Mouse (Mus musculus) embryonic facial prominence, embryonic 10.5 days (tissue): Measurements from ENCODE around the gene Il17rc. TPM values are rescaled to one million over a fixed set of nuclear protein-coding genes. Genes with fewer than 3 reads are reported as not detected.

Experiments used
- DNase-seq: peaks from one replicate; pipeline ENCODE4 v3.0.0-alpha.2; 2017; ENCODE audit warnings: low spot score
- H3K27ac ChIP-seq: fragments of 300-500 bp; sonication (generic); replicated peaks from 2 replicates; pipeline ENCODE4 v1.5.1; 2016; ENCODE audit warnings: mild to moderate bottlenecking
- H3K27me3 ChIP-seq: fragments of 300-500 bp; sonication (generic); replicated peaks from 2 replicates; pipeline ENCODE4 v1.6.1; 2016; ENCODE audit warnings: low read depth, mild to moderate bottlenecking; ENCODE audit not compliant: poor library complexity, severe bottlenecking
- H3K36me3 ChIP-seq: fragments of 300-500 bp; sonication (generic); replicated peaks from 2 replicates; pipeline ENCODE4 v1.6.1; 2016; ENCODE audit warnings: mild to moderate bottlenecking, moderate library complexity
- H3K4me1 ChIP-seq: fragments of 300-500 bp; sonication (generic); 2 replicates; pipeline ENCODE4 v1.6.1; 2016
- H3K4me3 ChIP-seq: fragments of 300-500 bp; sonication (generic); 2 replicates; pipeline ENCODE4 v1.5.1; 2016; ENCODE audit warnings: mild to moderate bottlenecking, moderate library complexity
- H3K9me3 ChIP-seq: fragments of 300-500 bp; sonication (generic); 2 replicates; pipeline ENCODE4 v1.6.1; 2016; ENCODE audit warnings: mild to moderate bottlenecking
- WGBS: fragments of 180-500 bp; shearing (Covaris S2); methylation state at CpG from one replicate; pipeline ENCODE4 v1.1.7; 2016; 5-methylcytosine and 5-hydroxymethylcytosine counted together
- microRNA-seq: library from miRNA; unstranded; fragments of <30 nt; microRNA quantifications from one replicate; pipeline ENCODE4, GENCODE M21; 2017
- polyA plus RNA-seq: library from polyadenylated mRNA; unstranded; fragments of >200 nt; fragmentation: Nextera tagmentation; extraction: Ambion mirVana; gene quantifications from 2 replicates; pipeline ENCODE4 v1.2.1, GENCODE M21; 2016

Il17rc gene
- polyA plus RNA-seq, 1 experiment from 2014 or later: 2.4 TPM

GRCm38 (mm10) chr6:113508272-113508946, 37.2 kb downstream of the Il17rc start:
- no peak overlapping the region for H3K4me3 ChIP-seq
- no peaks in the 10 kb centered on the region for H3K9me3 ChIP-seq
- H3K27ac ChIP-seq: no peak overlapping the region
- DNase-seq: no peak
- H3K27me3 ChIP-seq: no peaks in the 10 kb centered on the region
- peaks cover 6% of the 10 kb centered on the region; the same call in 1 of the 2 replicates for H3K4me1 ChIP-seq
- peaks cover 12% of the 10 kb centered on the region for H3K36me3 ChIP-seq
- 68% methylated on average over 7 of the region's 7 CpGs for WGBS

GRCm38 (mm10) chr6:113508947-113509280, 37.7 kb downstream of the Il17rc start:
- H3K36me3 ChIP-seq: peaks cover 17% of the 10 kb centered on the region
- no peak overlapping the region for H3K27ac ChIP-seq
- DNase-seq: no peak
- H3K4me3 ChIP-seq: no peak overlapping the region
- WGBS: 56% methylated on average over 5 of the region's 5 CpGs
- no peaks in the 10 kb centered on the region for H3K9me3 ChIP-seq
- H3K4me1 ChIP-seq: peaks cover 6% of the 10 kb centered on the region; the same call in 1 of the 2 replicates
- no peaks in the 10 kb centered on the region for H3K27me3 ChIP-seq

- H3K27ac ChIP-seq: no peak overlapping the region
- no peaks in the 10 kb centered on the region for H3K9me3 ChIP-seq
- 94% methylated on average over 6 of the region's 6 CpGs for WGBS
- H3K36me3 ChIP-seq: peaks cover 67% of the 10 kb centered on the region
- H3K4me3 ChIP-seq: no peak overlapping the region
- H3K4me1 ChIP-seq: 0 out of 2 replicates have a peak, but pooled peaks cover 2% of the 10 kb centered on the region
- DNase-seq: no peak
- H3K27me3 ChIP-seq: no peaks in the 10 kb centered on the region
These were observed 42.7 kb downstream of the Il17rc start for GRCm38 (mm10) chr6:113513944-113514343.

GRCm38 (mm10) chr6:113514600-113514999, 43.4 kb downstream of the Il17rc start:
- H3K36me3 ChIP-seq: peaks cover 74% of the 10 kb centered on the region
- H3K9me3 ChIP-seq: no peaks in the 10 kb centered on the region
- no peak for DNase-seq
- no peak overlapping the region for H3K27ac ChIP-seq
- 94% methylated on average over 3 of the region's 3 CpGs for WGBS
- no peaks in the 10 kb centered on the region for H3K27me3 ChIP-seq
- no peak overlapping the region for H3K4me3 ChIP-seq
- H3K4me1 ChIP-seq: no peaks in the 10 kb centered on the region

- H3K27ac ChIP-seq: no peak overlapping the region
- WGBS: 92% methylated on average over 8 of the region's 8 CpGs
- no peaks in the 10 kb centered on the region for H3K4me1 ChIP-seq
- no peaks in the 10 kb centered on the region for H3K27me3 ChIP-seq
- DNase-seq: no peak
- H3K4me3 ChIP-seq: no peak overlapping the region
- H3K36me3 ChIP-seq: peaks cover 99% of the 10 kb centered on the region
- no peaks in the 10 kb centered on the region for H3K9me3 ChIP-seq
These were observed 46.3 kb downstream of the Il17rc start for GRCm38 (mm10) chr6:113517434-113518080.

GRCm38 (mm10) chr6:113522310-113522709, 51.1 kb downstream of the Il17rc start:
- DNase-seq: no peak
- Histone ChIP-seq H3K9me3 (no peaks in the 10 kb centered on the region), H3K4me3 (no peak overlapping the region), H3K27me3 (no peaks in the 10 kb centered on the region), H3K27ac (no peak overlapping the region), H3K36me3 (peaks cover 87% of the 10 kb centered on the region), H3K4me1 (no peaks in the 10 kb centered on the region)
- 70% methylated on average over 1 of the region's 1 CpGs for WGBS

GRCm38 (mm10) chr6:113523420-113523819, 52.2 kb downstream of the Il17rc start:
- no peak overlapping the region for H3K27ac ChIP-seq
- H3K4me1 ChIP-seq: no peaks in the 10 kb centered on the region
- 92% methylated on average over 8 of the region's 8 CpGs for WGBS
- H3K27me3 ChIP-seq: no peaks in the 10 kb centered on the region
- H3K4me3 ChIP-seq: no peak overlapping the region
- H3K36me3 ChIP-seq: peaks cover 82% of the 10 kb centered on the region
- DNase-seq: no peak
- H3K9me3 ChIP-seq: no peaks in the 10 kb centered on the region

- peaks cover 26% of the 10 kb centered on the region for H3K36me3 ChIP-seq
- peak; percentile 93 for DNase-seq
- WGBS: under 1% methylated on average over 47 of the region's 47 CpGs
- H3K27me3 ChIP-seq: no peaks in the 10 kb centered on the region
- no peaks in the 10 kb centered on the region for H3K9me3 ChIP-seq
- peak within 1 kb of the TSS; percentile 88 for H3K4me3 ChIP-seq
- peak within 1 kb of the TSS; percentile 90 for H3K27ac ChIP-seq
- peaks cover 12% of the 10 kb centered on the region for H3K4me1 ChIP-seq
These were observed 60.0 kb downstream of the Il17rc start, which contains the start of the genes Emc3 and Fancd2 for GRCm38 (mm10) chr6:113530932-113531839. Emc3 (minus strand) TSS chr6:113531652. Fancd2 (plus strand) TSS chr6:113531682.

- Histone ChIP-seq H3K36me3 (peaks cover 29% of the 10 kb centered on the region), H3K27me3 (no peaks in the 10 kb centered on the region), H3K4me1 (peaks cover 12% of the 10 kb centered on the region), H3K9me3 (no peaks in the 10 kb centered on the region), H3K4me3 (peak overlapping the region; percentile 88), H3K27ac (peak overlapping the region; percentile 90)
- 8% methylated on average over 7 of the region's 7 CpGs for WGBS
- DNase-seq: peak; percentile 15
These were observed 60.7 kb downstream of the Il17rc start for GRCm38 (mm10) chr6:113531840-113532404.

Small RNA genes within 50 kb of the gene (microRNA-seq; reads per million reads assigned to microRNA genes)
- gene Gm23365: not detected
- not detected for gene Gm24387

Other genes starting within 250 kb of the Il17rc start
- 44.0 and 46.9 TPM in 2 replicates for gene Mtmr14, start 233.6 kb upstream of the Il17rc start, polyA plus RNA-seq
- 0.04 and 0.11 TPM in 2 replicates for gene Cpne9, start 189.1 kb upstream of the Il17rc start, polyA plus RNA-seq
- gene Brpf1, start 164.3 kb upstream of the Il17rc start, polyA plus RNA-seq: 24.8 and 26.0 TPM in 2 replicates
- 17.8 and 20.0 TPM in 2 replicates for gene Ogg1, start 144.5 kb upstream of the Il17rc start, polyA plus RNA-seq
- gene Camk1, start 127.4 kb upstream of the Il17rc start, polyA plus RNA-seq: 47.0 and 48.9 TPM in 2 replicates
- gene Tada3, start 93.5 kb upstream of the Il17rc start, polyA plus RNA-seq: 48.1 and 48.4 TPM in 2 replicates
- 377 and 387 TPM in 2 replicates for gene Arpc4, start 93.3 kb upstream of the Il17rc start, polyA plus RNA-seq
- 2.8 and 3.7 TPM in 2 replicates for gene Ttll3, start 82.2 kb upstream of the Il17rc start, polyA plus RNA-seq
- 34.6 and 34.8 TPM in 2 replicates for gene Rpusd3, start 52.1 kb upstream of the Il17rc start, polyA plus RNA-seq
- gene Cidec, start 35.7 kb upstream of the Il17rc start, polyA plus RNA-seq: not detected in 2 replicates
- gene Jagn1, start 28.9 kb upstream of the Il17rc start, polyA plus RNA-seq: 87.2 and 88.8 TPM in 2 replicates
- 3.7 and 4.0 TPM in 2 replicates for gene Il17re, start 12.9 kb upstream of the Il17rc start, polyA plus RNA-seq
- gene Creld1, start 11.9 kb downstream of the Il17rc start, polyA plus RNA-seq: 23.5 and 27.2 TPM in 2 replicates
- 2.1 and 2.2 TPM in 2 replicates for gene Prrt3, start 30.5 kb downstream of the Il17rc start, polyA plus RNA-seq
- gene Emc3, start 60.2 kb downstream of the Il17rc start, polyA plus RNA-seq: 67.0 and 74.3 TPM in 2 replicates
- 19.7 and 21.4 TPM in 2 replicates for gene Fancd2, start 60.3 kb downstream of the Il17rc start, polyA plus RNA-seq
- gene Fancd2os, start 129.3 kb downstream of the Il17rc start, polyA plus RNA-seq: 0.22 TPM in 1 of 2 replicates, not detected in the other
- gene Brk1, start 133.3 kb downstream of the Il17rc start, polyA plus RNA-seq: 200 and 208 TPM in 2 replicates
- 41.9 and 44.8 TPM in 2 replicates for gene Vhl, start 152.5 kb downstream of the Il17rc start, polyA plus RNA-seq
- 3.8 and 4.5 TPM in 2 replicates for gene Irak2, start 167.0 kb downstream of the Il17rc start, polyA plus RNA-seq
- gene Tatdn2, start 225.6 kb downstream of the Il17rc start, polyA plus RNA-seq: 0.68 and 0.72 TPM in 2 replicates
- gene Ghrl, start 248.5 kb downstream of the Il17rc start, polyA plus RNA-seq: not detected in 2 replicates